Mouse (Mus musculus) C2C12 (cell line): ENCODE results near the gene Mark2.

Experiments used
- CEBPB ChIP-seq: IDR thresholded peaks from one replicate; pipeline ENCODE4 v1.6.1; 2011; ENCODE audit warnings: low read depth, mild to moderate bottlenecking, control low read depth, moderate library complexity
- CTCF ChIP-seq: IDR thresholded peaks from one replicate; pipeline ENCODE4 v1.5.1; 2011; ENCODE audit not compliant: control insufficient read depth, insufficient read depth, insufficient read length
- FOSL1 ChIP-seq: IDR thresholded peaks from one replicate; pipeline ENCODE4 v1.8.0; 2011; ENCODE audit warnings: mild to moderate bottlenecking, low read length; ENCODE audit not compliant: poor library complexity, insufficient read depth, severe bottlenecking
- MAX ChIP-seq: IDR thresholded peaks from one replicate; pipeline ENCODE4 v1.6.1; 2011; ENCODE audit warnings: mild to moderate bottlenecking, control low read depth
- MYOG ChIP-seq: IDR thresholded peaks from one replicate; pipeline ENCODE4 v1.6.1; 2011; ENCODE audit not compliant: control insufficient read depth, insufficient read length; ENCODE audit errors: extremely low read depth
- USF1 ChIP-seq: IDR thresholded peaks from one replicate; pipeline ENCODE4 v1.6.1; 2011; ENCODE audit warnings: low read depth, mild to moderate bottlenecking, control low read depth, moderate library complexity

- no peak for TF ChIP-seq CTCF
- no peak for TF ChIP-seq MAX
- no peak for TF ChIP-seq MYOG
- no peak for TF ChIP-seq CEBPB
- no peak for TF ChIP-seq USF1
- TF ChIP-seq FOSL1 = no peak
Measured at GRCm38 (mm10) chr19:7321391-7321790, 20.3 kb downstream of the Mark2 start.
